Mouse (Mus musculus): Measurements from ENCODE around the gene Lrrc51. TPM values are rescaled to one million over a fixed set of nuclear protein-coding genes. Genes with fewer than 3 reads are reported as not detected.

Lrrc51 gene
- total and polyA plus RNA-seq, 3 experiments: 3.0 to 11.6 (median 4.5) TPM

GRCm38 (mm10) chr7:101870629-101871028 lies 63.1 kb downstream of the Lrrc51 start, which contains the start of gene Folr1:
Folr1 (minus strand) TSS chr7:101870788.
- H3K27ac ChIP-seq: no peak within 1 kb of the TSS
- WGBS: 97% methylated on average over 2 of the region's 2 CpGs
- TF ChIP-seq POLR2A (IDR thresholded peaks at IDR 0.05; ENCODE audit: insufficient read depth, low read depth, low read length) (no peak), EP300 (IDR thresholded peaks at IDR 0.05; ENCODE audit: insufficient read depth, low read depth, low read length) (no peak), CTCF (IDR thresholded peaks at IDR 0.05) (no peak)
- DNase-seq: no peak
- no peak within 1 kb of the TSS for H3K4me3 ChIP-seq
- H3K4me1 ChIP-seq (ENCODE audit: control insufficient read depth, insufficient read depth, low read length): peaks cover 5% of the 10 kb centered on the region
- no peak within 1 kb of the TSS for H3K9ac ChIP-seq (ENCODE audit: low read depth, low read length)
- H3K79me2 ChIP-seq (replicated peaks; ENCODE audit: control insufficient read depth, insufficient read depth, low read length): no peaks in the 10 kb centered on the region
- intact Hi-C loops (cut with DNase I): no loop called here
- H3K27me3 ChIP-seq (ENCODE audit: control insufficient read depth, insufficient read depth, low read length): no peaks in the 10 kb centered on the region
- H3K36me3 ChIP-seq (ENCODE audit: control insufficient read depth, insufficient read depth, low read length): no peaks in the 10 kb centered on the region

- Histone ChIP-seq H3K27ac (no peak overlapping the region), H3K79me2 (replicated peaks; ENCODE audit: control insufficient read depth, insufficient read depth, low read length) (no peaks in the 10 kb centered on the region), H3K9ac (ENCODE audit: low read depth, low read length) (no peak overlapping the region), H3K4me3 (no peak overlapping the region), H3K36me3 (ENCODE audit: control insufficient read depth, insufficient read depth, low read length) (no peaks in the 10 kb centered on the region), H3K4me1 (ENCODE audit: control insufficient read depth, insufficient read depth, low read length) (peaks cover 5% of the 10 kb centered on the region), H3K27me3 (ENCODE audit: control insufficient read depth, insufficient read depth, low read length) (no peaks in the 10 kb centered on the region)
- no peak for DNase-seq
- no peak for TF ChIP-seq POLR2A (IDR thresholded peaks at IDR 0.05; ENCODE audit: insufficient read depth, low read depth, low read length)
- no peak for TF ChIP-seq CTCF (IDR thresholded peaks at IDR 0.05)
- TF ChIP-seq EP300 (IDR thresholded peaks at IDR 0.05; ENCODE audit: insufficient read depth, low read depth, low read length): no peak
- 85% methylated on average over 7 of the region's 7 CpGs for WGBS
- intact Hi-C loops (cut with DNase I): no loop called here
Measured at GRCm38 (mm10) chr7:101869163-101869500, 64.6 kb downstream of the Lrrc51 start.

- no peak overlapping the region for H3K27ac ChIP-seq
- H3K36me3 ChIP-seq (ENCODE audit: control insufficient read depth, insufficient read depth, low read length): no peaks in the 10 kb centered on the region
- TF ChIP-seq CTCF (IDR thresholded peaks at IDR 0.05): no peak
- no peak for TF ChIP-seq EP300 (IDR thresholded peaks at IDR 0.05; ENCODE audit: insufficient read depth, low read depth, low read length)
- no peak for TF ChIP-seq POLR2A (IDR thresholded peaks at IDR 0.05; ENCODE audit: insufficient read depth, low read depth, low read length)
- no peaks in the 10 kb centered on the region for H3K27me3 ChIP-seq (ENCODE audit: control insufficient read depth, insufficient read depth, low read length)
- H3K4me1 ChIP-seq (ENCODE audit: control insufficient read depth, insufficient read depth, low read length): peaks cover 5% of the 10 kb centered on the region
- H3K4me3 ChIP-seq: no peak overlapping the region
- DNase-seq: no peak
- H3K9ac ChIP-seq (ENCODE audit: low read depth, low read length): no peak overlapping the region
- intact Hi-C loops (cut with DNase I): no loop called here
- no peaks in the 10 kb centered on the region for H3K79me2 ChIP-seq (replicated peaks; ENCODE audit: control insufficient read depth, insufficient read depth, low read length)
- 47% methylated on average over 13 of the region's 13 CpGs for WGBS
Measured at GRCm38 (mm10) chr7:101868241-101869162, 65.2 kb downstream of the Lrrc51 start.

GRCm38 (mm10) chr7:101867482-101867881 lies 66.2 kb downstream of the Lrrc51 start:
- TF ChIP-seq EP300 (IDR thresholded peaks at IDR 0.05; ENCODE audit: insufficient read depth, low read depth, low read length): no peak
- TF ChIP-seq POLR2A (IDR thresholded peaks at IDR 0.05; ENCODE audit: insufficient read depth, low read depth, low read length): no peak
- TF ChIP-seq CTCF (IDR thresholded peaks at IDR 0.05): no peak
- no peaks in the 10 kb centered on the region for H3K27me3 ChIP-seq (ENCODE audit: control insufficient read depth, insufficient read depth, low read length)
- no peaks in the 10 kb centered on the region for H3K79me2 ChIP-seq (replicated peaks; ENCODE audit: control insufficient read depth, insufficient read depth, low read length)
- H3K36me3 ChIP-seq (ENCODE audit: control insufficient read depth, insufficient read depth, low read length): no peaks in the 10 kb centered on the region
- H3K9ac ChIP-seq (ENCODE audit: low read depth, low read length): no peak overlapping the region
- no peak overlapping the region for H3K27ac ChIP-seq
- no peak for DNase-seq
- 96% methylated on average over 4 of the region's 4 CpGs for WGBS
- peaks cover 5% of the 10 kb centered on the region for H3K4me1 ChIP-seq (ENCODE audit: control insufficient read depth, insufficient read depth, low read length)
- no peak overlapping the region for H3K4me3 ChIP-seq
- intact Hi-C loops (cut with DNase I): no loop called here

GRCm38 (mm10) chr7:101866491-101867265 lies 67.0 kb downstream of the Lrrc51 start:
- H3K4me1 ChIP-seq (ENCODE audit: control insufficient read depth, insufficient read depth, low read length): peaks cover 5% of the 10 kb centered on the region
- no peaks in the 10 kb centered on the region for H3K79me2 ChIP-seq (replicated peaks; ENCODE audit: control insufficient read depth, insufficient read depth, low read length)
- 92% methylated on average over 11 of the region's 11 CpGs for WGBS
- H3K4me3 ChIP-seq: no peak overlapping the region
- no peak for DNase-seq
- H3K36me3 ChIP-seq (ENCODE audit: control insufficient read depth, insufficient read depth, low read length): no peaks in the 10 kb centered on the region
- H3K27me3 ChIP-seq (ENCODE audit: control insufficient read depth, insufficient read depth, low read length): no peaks in the 10 kb centered on the region
- H3K27ac ChIP-seq: no peak overlapping the region
- TF ChIP-seq POLR2A (IDR thresholded peaks at IDR 0.05; ENCODE audit: insufficient read depth, low read depth, low read length) (no peak), EP300 (IDR thresholded peaks at IDR 0.05; ENCODE audit: insufficient read depth, low read depth, low read length) (no peak), CTCF (IDR thresholded peaks at IDR 0.05) (no peak)
- H3K9ac ChIP-seq (ENCODE audit: low read depth, low read length): no peak overlapping the region
- intact Hi-C loops (cut with DNase I): no loop called here
